Mouse (Mus musculus): ENCODE measurements around the gene Aasdh.

Aasdh gene

DNA sequence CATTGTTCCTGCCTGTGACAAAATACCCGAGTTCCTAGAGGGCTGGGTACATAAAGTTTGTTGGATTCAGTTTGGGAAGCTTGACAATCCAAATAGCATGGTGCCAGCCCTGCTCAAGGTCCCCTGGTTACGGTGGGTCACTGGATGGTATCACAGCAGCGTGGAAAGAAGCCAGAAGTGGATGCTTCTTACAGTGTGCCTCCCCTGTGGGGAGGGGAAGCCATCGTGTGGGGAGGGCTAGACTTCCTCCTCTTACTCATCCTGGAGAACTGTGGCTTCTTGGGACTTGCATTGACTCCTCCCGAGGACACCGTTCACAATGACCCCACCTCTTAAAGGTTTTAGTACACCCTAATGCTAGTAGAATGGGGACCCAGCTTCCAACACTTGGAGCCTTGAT, 65.5 kb downstream of the Aasdh start:
- DNase-seq = no peak

DNA sequence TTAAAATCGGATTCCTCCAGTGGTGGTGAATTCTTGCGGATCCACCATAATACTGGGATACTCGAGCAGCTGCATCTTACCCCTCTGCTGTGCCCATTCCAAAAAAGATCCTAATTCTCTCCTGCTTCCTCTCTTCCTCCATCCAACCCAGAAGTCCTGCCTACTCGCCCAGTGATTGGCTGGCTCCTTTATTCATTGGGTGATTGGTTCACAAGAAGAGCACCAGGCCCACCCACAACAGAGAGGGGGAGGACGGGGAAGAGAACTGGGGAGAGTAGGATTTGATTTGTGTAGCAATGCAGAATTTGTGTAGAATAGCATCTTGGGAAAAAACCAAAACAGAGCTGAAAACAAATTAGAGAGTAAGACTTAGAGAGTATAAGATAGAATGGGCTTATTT, 68.3 kb downstream of the Aasdh start:
- no peak for DNase-seq

DNA sequence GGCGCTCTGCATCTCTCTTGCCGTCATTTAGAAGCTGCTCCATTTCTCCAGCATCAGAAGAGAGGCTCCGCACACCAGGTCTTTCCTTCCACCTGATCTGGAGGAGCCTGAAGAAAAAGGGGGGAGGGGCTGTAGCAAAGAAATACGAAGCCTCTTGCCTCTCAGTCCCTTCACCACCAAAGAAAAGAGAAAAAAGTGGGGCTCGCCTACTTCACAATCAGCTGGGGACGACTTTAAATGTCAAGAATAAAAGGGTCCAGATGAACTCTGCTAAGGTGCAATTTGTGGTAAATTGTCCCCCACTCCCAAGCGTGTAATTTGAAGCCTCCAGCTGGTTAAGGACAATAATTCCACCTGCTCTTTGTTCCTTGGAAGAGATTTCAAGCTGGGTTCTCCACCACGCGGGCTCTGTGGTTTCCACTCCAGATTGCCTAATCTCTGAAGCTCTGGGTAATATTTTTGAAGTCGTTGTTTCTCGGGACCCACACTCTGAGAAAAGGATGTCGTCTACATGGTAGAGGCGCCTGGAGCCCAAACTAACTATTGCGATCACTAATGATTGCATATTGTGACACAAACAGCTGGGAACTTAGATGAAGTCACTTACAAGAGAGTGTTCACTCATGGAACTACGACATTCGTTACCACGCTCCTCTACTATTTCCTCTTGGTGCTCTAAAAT, 72.6 kb downstream of the Aasdh start:
- no peak for DNase-seq

DNA sequence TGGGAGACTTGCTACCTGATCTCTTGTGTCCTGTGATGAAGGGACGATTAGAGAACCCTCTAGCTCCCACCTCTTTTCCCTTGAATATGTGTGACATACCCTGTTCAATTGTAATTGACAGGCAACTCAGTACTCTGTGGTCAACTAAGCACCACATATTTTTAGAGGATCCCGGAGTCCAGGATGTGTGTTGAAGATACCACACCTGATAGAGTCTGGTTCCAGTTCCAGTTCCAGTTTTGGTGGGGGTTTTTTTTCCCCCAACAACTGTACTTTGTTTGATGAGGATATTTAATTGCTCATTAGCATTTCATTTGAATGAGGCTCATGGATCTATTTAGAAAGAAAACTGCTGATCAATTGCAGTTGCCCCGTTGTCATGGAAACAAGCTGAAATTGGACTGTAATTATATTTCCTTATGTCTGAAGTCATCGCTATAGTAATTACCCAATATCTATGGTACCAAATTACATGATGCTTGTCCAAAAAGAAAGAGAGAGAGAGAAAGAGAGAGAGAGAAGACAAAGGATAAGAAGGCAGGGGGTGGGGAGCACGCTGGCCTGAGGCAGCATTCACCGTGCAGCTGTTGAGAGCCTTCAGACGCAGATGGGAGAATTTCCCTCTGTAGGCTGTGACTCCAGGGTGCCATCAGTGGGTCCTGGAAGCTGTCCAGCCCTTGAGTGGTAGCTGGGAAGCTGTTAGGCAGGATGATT, 76.6 kb downstream of the Aasdh start:
- DNase-seq = no peak
